Mouse (Mus musculus) cerebral cortex, adult 2 months (tissue): ENCODE measurements around the gene Aifm3.

Experiments used
- WGBS: fragments of 180-500 bp; shearing (Covaris S2); methylation state at CpG from one replicate; pipeline ENCODE4 v1.1.7; 2018; 5-methylcytosine and 5-hydroxymethylcytosine counted together

Aifm3 gene

DNA sequence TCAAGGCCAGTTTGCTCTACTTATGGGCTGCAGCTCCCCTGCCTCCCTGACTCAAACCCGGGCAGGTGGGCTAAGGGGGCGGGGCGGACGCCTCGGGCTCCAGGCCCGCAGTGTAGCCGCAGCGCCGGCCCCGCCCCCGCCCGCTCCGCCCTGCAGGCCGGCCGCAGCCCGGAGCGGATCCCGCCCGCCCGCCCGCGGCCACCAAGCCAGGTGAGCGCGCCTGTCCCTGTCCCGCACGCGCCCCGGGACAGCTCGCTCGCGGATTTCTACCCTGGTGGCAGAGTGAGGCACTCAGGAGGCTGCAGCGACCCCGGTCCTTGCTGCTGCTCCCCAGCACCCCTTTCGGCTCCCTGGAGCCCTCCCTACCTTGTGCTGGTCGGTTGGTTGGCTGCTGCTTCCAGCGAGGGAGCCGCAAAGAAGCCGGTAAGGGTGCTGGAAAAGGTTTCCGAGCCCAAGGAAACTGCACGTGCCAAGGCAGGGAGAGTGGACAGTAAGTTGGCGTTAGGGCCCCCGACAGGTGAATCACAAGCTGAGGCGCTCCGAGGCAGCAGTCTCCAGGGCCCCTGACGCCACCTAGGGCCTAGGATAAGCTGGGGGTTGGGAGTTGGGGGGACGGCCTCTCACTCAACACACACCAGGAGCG is at the start of gene Aifm3:
Gene Aifm3 (plus strand): TSS at position 143 of the 643 bp plus-strand sequence.
- WGBS = 3% methylated on average over 47 of the region's 47 CpGs

DNA sequence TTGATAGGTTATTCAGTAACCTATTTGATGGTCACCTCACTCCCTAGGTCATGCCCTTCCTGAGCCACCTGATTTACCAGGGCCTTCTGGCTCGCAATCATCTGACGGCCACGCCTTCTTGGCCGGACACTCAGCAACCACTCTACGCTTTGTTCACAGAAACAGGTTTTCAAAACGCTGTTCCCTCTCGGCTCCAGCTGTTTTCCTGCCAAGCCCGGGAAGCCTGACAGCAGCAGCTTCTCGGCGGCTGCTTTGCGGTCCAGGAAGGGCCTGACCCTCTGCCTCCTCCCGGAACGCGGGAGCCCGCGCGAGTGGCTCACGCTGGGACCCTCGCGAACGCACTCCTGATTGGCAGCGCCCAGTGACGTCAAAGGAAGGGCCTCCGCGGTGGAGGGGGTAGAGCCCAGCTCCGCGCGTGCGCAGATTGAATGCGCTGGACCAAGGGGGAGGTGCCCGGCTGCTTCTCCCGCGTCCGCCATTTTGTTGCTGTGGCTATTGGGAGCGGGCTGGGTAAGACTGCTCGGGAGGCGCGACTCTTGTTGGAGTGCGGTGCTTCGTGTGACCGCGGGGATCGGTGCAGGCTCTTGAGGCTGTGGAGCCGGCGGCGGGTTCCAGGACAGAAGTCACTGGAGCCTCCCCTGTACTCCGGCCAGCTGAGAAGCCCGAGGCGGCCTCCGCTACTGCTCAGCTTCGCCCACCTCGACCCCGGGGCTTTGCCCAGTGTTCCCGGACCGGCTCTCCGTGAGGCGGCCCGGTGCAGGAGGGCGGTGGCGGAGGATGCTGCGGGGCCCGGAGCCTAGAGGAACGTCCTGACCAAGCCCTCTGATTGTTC is 37.7 kb upstream of the Aifm3 start, which contains the start of gene Crkl:
Gene Crkl (plus strand): TSS at position 447 of the 832 bp plus-strand sequence.
- under 1% methylated on average over 63 of the region's 63 CpGs for WGBS

GRCm38 (mm10) chr16:17452373-17452715 is 37.1 kb upstream of the Aifm3 start:
- under 1% methylated on average over 24 of the region's 24 CpGs for WGBS

GRCm38 (mm10) chr16:17456901-17457300 is 32.5 kb upstream of the Aifm3 start:
- WGBS = 90% methylated on average over 1 of the region's 1 CpGs

DNA sequence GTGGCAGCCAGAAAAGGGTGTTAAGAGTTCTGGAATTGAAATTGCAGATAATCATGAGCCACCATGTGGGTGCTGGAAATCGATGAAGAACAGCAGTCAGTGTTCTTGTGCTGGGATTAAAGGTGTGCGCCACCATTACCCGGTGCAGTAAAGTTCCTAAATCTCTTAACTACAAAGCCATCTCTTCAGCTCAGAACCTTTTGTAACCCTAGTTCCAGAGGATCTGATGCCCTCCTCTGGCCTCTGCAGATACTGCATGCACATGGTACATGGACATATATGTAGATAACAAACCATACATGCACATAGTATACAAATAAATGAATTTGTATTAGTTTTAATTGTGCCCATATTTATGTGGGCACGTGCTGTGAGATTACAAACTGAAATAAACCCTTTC is 29.2 kb upstream of the Aifm3 start:
- WGBS = 75% methylated on average over 4 of the region's 4 CpGs

DNA sequence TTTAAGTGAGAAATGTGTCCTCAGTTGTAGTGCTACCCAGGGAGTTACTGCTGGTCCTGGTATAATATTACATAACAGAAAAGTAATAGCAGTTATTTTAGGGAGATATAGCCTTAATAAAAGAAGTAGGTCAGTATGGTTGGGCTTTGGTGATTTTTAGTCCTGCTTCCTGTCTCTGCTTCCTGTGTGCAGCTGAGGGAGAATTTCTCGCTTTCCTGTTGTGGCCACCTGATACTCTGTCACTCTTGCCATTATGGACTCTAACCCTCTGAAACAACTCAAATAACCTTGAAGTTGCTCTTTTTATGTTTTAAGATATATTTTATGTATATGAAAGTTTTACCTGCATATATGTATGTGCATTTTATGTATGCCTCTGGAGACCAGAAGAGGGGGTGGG is 27.8 kb upstream of the Aifm3 start:
- 68% methylated on average over 1 of the region's 1 CpGs for WGBS

GRCm38 (mm10) chr16:17463184-17463583 is 26.2 kb upstream of the Aifm3 start:
- 82% methylated on average over 2 of the region's 2 CpGs for WGBS

DNA sequence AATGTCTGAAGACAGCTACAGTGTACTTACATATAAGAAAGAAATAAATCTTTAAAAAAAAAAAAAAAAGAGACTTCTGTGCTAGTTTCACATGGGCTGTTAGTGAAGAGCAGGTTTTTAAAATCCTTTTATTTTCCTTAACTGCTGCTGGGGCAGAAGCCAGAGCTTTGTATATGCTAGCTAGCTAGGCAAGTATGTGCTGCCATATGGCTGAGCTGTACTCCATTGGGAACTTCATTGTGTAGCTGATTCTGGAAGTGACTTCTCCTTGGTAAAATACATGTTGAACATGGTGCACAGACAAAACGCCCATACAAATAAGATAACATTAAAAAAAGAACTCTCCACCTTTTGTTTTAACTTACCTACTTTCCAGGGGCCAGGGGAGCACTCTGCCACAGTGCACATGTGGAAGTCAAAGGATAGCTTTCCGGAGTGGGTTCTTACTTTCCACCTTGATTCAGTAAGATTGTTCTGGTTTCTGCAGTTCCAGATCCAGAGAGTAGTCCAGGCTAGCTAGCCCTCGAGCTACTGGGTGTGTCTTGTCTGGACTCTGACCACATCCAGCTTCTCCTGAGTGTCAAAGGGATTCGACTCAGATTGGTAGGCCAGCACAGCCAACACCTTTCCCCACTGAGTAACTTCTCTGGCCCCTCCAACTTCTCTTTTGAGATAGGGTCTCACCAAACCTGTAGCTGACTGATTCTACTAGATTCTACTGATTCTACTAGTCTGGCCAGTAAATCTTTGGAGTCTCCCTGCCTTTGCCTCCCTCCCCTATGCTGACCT is 22.3 kb upstream of the Aifm3 start:
- WGBS = 72% methylated on average over 4 of the region's 4 CpGs

GRCm38 (mm10) chr16:17472498-17472897 is 16.9 kb upstream of the Aifm3 start:
- WGBS = 80% methylated on average over 6 of the region's 6 CpGs

GRCm38 (mm10) chr16:17474761-17475160 is 14.7 kb upstream of the Aifm3 start:
- WGBS = 69% methylated on average over 2 of the region's 2 CpGs

DNA sequence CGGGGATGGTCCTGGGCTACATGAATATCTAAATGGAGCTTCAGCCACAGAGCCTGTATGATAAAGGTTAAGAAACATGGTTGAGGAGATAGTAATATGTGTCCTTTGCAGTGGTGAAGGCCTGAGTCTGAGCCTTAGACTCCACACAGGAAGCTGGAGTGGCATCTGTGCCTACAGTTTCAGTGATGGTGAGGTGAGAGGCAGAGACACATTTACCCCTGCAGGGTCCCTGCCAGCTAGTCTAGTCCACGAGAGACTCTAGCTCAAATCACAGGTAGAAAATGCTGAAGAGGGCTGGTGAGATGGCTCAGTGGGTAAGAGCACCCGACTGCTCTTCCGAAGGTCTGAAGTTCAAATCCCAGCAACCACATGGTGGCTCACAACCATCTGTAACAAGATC is 14.1 kb upstream of the Aifm3 start:
- 82% methylated on average over 4 of the region's 4 CpGs for WGBS

GRCm38 (mm10) chr16:17478331-17478943 is 11.0 kb upstream of the Aifm3 start:
- WGBS = 60% methylated on average over 4 of the region's 4 CpGs

GRCm38 (mm10) chr16:17481465-17481864 is 7.9 kb upstream of the Aifm3 start:
- 86% methylated on average over 2 of the region's 2 CpGs for WGBS

GRCm38 (mm10) chr16:17486505-17486904 is 2.9 kb upstream of the Aifm3 start:
- WGBS = 22% methylated on average over 3 of the region's 3 CpGs

DNA sequence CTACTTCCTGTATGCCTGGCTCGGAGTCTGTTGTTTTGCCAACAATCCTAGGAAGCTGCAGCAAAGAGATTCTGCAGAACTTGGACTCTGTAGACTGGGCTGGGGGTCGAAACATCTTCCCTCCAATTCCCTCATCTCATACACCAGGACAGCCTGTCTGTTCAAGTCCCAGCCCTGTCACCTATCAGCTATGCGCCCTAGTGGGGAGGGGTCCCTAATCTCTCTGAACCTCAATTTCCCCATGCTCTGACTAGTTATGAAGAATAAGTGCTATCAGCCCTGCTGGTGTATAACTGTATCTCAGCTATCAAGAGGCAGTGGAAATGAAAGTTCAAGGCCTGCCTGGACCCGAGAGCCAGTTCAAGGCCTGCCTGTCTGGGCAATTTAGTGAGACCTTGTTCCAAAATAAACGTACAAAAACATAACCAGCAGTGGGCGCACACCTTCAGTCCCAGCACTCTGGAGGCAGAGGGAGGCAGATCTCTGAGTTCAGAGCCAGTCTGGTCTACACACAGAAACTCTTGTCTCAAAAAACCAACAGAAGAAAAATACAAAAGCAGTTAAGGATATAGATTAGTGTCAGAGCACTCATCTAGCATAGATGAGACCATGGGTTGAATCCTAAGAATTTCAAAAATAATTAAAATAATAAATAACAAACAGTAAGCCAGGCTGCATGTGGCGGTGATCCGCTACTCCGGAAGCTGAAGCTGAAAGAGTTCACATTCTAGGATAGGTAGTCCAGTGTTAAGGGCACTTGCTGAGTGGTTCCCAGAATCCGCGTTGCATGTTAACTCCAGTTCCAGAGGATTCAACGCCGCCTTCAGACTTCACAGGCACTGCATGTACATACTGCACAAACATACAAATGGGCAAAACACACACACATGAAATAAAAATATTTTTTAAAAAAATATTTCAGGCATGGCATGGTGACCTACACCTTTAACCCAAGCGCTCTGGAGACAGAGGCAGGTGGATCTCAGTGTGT is 638 bp upstream of the Aifm3 start:
- 48% methylated on average over 14 of the region's 14 CpGs for WGBS

GRCm38 (mm10) chr16:17491154-17491553 is 1.7 kb downstream of the Aifm3 start:
- WGBS = 78% methylated on average over 5 of the region's 5 CpGs

DNA sequence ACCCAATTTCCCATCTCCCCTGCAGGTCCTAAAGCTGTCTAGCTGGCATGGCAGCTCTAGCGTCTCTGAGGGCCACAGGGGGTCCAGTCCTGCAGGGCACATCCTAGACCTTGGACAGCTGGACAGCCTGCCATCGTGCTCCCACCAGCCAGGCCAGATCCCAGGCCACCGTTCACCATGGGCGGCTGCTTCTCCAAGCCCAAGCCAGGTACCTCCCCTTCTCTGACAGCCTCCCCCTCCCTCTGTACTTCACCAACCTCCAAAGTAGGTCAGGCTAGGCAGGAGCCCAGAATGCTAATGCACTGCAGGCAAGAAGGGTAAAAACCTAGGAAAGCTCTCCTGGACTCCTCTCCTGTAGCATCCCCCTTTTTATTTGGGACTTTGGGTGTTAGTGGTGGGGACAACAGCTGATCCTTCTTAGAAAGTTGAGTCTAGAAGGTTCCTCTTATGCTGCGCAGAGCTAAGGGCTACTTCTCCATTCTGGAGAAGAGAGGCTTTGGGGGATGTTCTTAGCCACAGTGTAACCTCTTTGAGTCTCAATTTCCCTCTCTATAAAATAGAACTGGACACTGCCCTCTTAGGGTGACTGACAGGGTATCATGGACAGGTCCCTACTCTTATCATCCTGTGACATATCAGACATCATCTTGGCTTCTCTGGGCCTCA is 2.6 kb downstream of the Aifm3 start:
- 55% methylated on average over 5 of the region's 5 CpGs for WGBS

- 10% methylated on average over 2 of the region's 2 CpGs for WGBS
These were observed 7.3 kb downstream of the Aifm3 start for GRCm38 (mm10) chr16:17496499-17497305.

DNA sequence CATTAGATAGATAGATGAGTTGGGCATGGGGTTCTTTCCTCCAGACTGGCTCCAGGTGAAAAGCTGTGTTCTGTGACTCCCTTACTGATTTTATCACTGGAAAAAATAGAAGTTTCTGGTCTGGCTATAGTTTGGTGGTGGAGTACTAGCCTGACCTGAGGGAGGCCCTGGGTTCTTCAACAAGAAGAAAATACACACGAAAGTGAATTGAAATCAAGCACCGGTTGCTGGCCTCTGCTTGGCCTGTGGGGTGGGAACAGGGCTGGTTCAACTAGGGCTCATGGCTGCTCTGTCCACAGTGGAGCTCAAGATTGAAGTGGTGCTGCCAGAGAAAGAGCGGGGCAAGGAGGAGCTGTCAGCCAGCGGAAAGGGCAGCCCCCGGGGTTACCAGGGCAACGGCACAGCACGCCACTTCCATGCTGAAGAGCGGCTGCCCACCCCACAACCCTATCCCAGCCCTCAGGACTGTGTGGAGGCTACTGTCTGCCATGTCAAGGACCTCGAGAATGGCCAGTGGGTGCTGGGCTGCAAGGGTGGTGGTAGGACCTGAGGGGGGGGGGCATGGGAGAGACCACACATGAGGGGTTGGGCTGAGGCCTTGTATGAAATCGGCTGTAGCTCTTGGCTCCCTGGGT is 10.0 kb downstream of the Aifm3 start:
- WGBS = 48% methylated on average over 10 of the region's 10 CpGs
